Mouse (Mus musculus) hindbrain, embryonic 11.5 days (tissue): ENCODE results near the gene Olfr836. TPM values are rescaled to one million over a fixed set of nuclear protein-coding genes. Genes with fewer than 3 reads are reported as not detected.
"Not testable (repeated sequence)": the region's sequence is repeated elsewhere in the genome, so short reads cannot be mapped to it uniquely, and the experiment has no call there.

Experiments
- ATAC-seq: fragments of 200-750 bp; cut with Nextera tagmentation; 2 replicates; pipeline ENCODE4 v1.8.0; 2017; ENCODE audit warnings: mild to moderate bottlenecking, moderate TSS enrichment, moderate library complexity; ENCODE audit not compliant: low FRiP score
- DNase-seq: peaks from one replicate; pipeline ENCODE4 v3.0.0-alpha.2; 2015; ENCODE audit warnings: low spot score
- H3K27ac ChIP-seq: fragments of 300-500 bp; sonication (generic); 2 replicates; pipeline ENCODE4 v1.5.1; 2014; ENCODE audit warnings: mild to moderate bottlenecking, low read depth, low read length
- H3K27me3 ChIP-seq: fragments of 300-500 bp; sonication (generic); 2 replicates; pipeline ENCODE4 v1.6.1; 2014; ENCODE audit warnings: mild to moderate bottlenecking, low read length, moderate library complexity, mixed read lengths; ENCODE audit not compliant: control insufficient read depth, insufficient read depth
- H3K36me3 ChIP-seq: fragments of 300-500 bp; sonication (generic); 2 replicates; pipeline ENCODE4 v1.6.1; 2014; ENCODE audit warnings: mild to moderate bottlenecking, low read length, moderate library complexity, mixed read lengths; ENCODE audit not compliant: control insufficient read depth, insufficient read depth
- H3K4me1 ChIP-seq: fragments of 300-500 bp; sonication (generic); replicated peaks from 2 replicates; pipeline ENCODE4 v1.6.1; 2014; ENCODE audit warnings: low read length, mixed read lengths; ENCODE audit not compliant: control insufficient read depth, insufficient read depth
- H3K4me2 ChIP-seq: fragments of 300-500 bp; sonication (generic); replicated peaks from 2 replicates; pipeline ENCODE4 v1.6.1; 2014; ENCODE audit warnings: mild to moderate bottlenecking, low read depth, low read length
- H3K4me3 ChIP-seq: fragments of 300-500 bp; sonication (generic); 2 replicates; pipeline ENCODE4 v1.5.1; 2014; ENCODE audit warnings: low read depth, low read length
- H3K9ac ChIP-seq: fragments of 300-500 bp; sonication (generic); 2 replicates; pipeline ENCODE4 v1.6.1; 2014; ENCODE audit warnings: low read depth, low read length
- H3K9me3 ChIP-seq: fragments of 300-500 bp; sonication (generic); 2 replicates; pipeline ENCODE4 v1.6.1; 2016; ENCODE audit warnings: low read length; ENCODE audit not compliant: control insufficient read depth
- WGBS: fragments of 180-500 bp; shearing (Covaris S2); extraction: QIAGEN DNeasy Blood & Tissue Kit; methylation state at CpG from one replicate; pipeline ENCODE4 v1.1.7; 2014; 5-methylcytosine and 5-hydroxymethylcytosine counted together
- polyA plus RNA-seq: library from polyadenylated mRNA; unstranded; fragments of >200 nt; fragmentation: Nextera tagmentation; extraction: Ambion mirVana; gene quantifications from 2 replicates; pipeline ENCODE4 v1.2.1, GENCODE M21; 2014

Olfr836 gene
- polyA plus RNA-seq: not detected in 2 replicates

GRCm38 (mm10) chr9:19120082-19120481 is at the start of gene Olfr836:
Gene Olfr836, plus strand, starts transcription at chr9:19120382.
- no peak for ATAC-seq
- H3K9ac ChIP-seq: no peak within 1 kb of the TSS
- H3K27me3 ChIP-seq: no peaks in the 10 kb centered on the region
- H3K4me2 ChIP-seq: no peak within 1 kb of the TSS
- H3K9me3 ChIP-seq: no peaks in the 10 kb centered on the region
- no peaks in the 10 kb centered on the region for H3K4me1 ChIP-seq
- DNase-seq: no peak
- H3K27ac ChIP-seq: no peak within 1 kb of the TSS
- H3K4me3 ChIP-seq: no peak within 1 kb of the TSS
- no peaks in the 10 kb centered on the region for H3K36me3 ChIP-seq

- Histone ChIP-seq H3K9ac (no peak overlapping the region), H3K4me1 (no peaks in the 10 kb centered on the region), H3K9me3 (no peaks in the 10 kb centered on the region), H3K27me3 (no peaks in the 10 kb centered on the region), H3K4me2 (no peak overlapping the region), H3K27ac (no peak overlapping the region), H3K36me3 (no peaks in the 10 kb centered on the region), H3K4me3 (no peak overlapping the region)
- 36% methylated on average over 3 of the region's 3 CpGs for WGBS
- ATAC-seq (no peak), DNase-seq (no peak)
Measured at GRCm38 (mm10) chr9:19084986-19085385, 35.2 kb upstream of the Olfr836 start.

- not testable (repeated sequence) for H3K4me2 ChIP-seq, H3K9me3 ChIP-seq, DNase-seq, H3K27ac ChIP-seq, H3K4me3 ChIP-seq, H3K4me1 ChIP-seq, H3K36me3 ChIP-seq, ATAC-seq, H3K27me3 ChIP-seq, H3K9ac ChIP-seq
- 66% methylated on average over 6 of the region's 6 CpGs for WGBS
Measured at GRCm38 (mm10) chr9:19092889-19093753, 27.1 kb upstream of the Olfr836 start.

DNA sequence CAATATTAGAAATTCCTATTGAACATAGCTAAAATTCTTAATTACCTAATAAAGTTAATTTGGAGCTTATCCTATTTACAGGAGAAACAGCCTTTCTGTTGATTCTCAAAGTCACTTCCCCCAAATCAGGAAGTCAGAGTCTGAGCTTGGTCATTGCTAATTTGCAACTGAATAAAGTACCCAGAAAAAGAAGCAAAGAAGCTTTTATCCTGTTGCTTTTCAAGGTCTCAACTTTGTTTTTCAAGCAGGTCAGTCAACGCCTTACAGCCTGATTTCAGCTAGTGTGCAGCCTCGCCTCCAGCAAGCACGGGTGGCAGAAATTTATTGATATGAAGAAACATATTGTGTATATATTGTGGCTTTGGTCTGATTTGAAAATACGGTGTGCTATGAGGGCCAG is 22.9 kb upstream of the Olfr836 start:
- Histone ChIP-seq H3K4me1 (no peaks in the 10 kb centered on the region), H3K36me3 (no peaks in the 10 kb centered on the region), H3K9me3 (no peaks in the 10 kb centered on the region; the same call in 1 of the 2 replicates), H3K27me3 (no peaks in the 10 kb centered on the region), H3K4me3 (no peak overlapping the region), H3K27ac (no peak overlapping the region), H3K9ac (no peak overlapping the region), H3K4me2 (no peak overlapping the region)
- ATAC-seq (no peak), DNase-seq (no peak)
- 92% methylated on average over 4 of the region's 4 CpGs for WGBS

DNA sequence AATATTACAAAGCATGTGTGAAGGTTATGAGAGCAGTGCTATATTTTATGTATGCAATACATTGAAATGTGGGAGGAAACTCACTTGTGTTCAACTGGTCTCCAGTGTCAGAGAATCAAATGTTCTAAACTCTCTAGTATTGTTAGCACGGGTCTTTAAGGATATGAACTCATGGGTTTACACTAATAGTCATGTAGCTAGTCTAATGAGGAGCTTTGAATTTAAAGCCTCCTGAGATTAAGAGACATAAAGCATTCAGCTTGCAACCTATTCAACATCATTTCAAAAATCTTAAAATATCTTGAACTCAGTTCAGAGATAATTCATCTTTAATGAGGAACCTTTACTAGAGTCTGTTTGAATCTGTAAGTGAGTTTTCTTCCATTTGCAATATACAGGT is 15.8 kb downstream of the Olfr836 start, which contains the start of gene Olfr837:
Olfr837 (plus strand) TSS at position 301 of the 400 bp plus-strand sequence.
- Histone ChIP-seq H3K9ac (no peak within 1 kb of the TSS), H3K9me3 (no peaks in the 10 kb centered on the region), H3K27me3 (no peaks in the 10 kb centered on the region), H3K4me3 (no peak within 1 kb of the TSS), H3K27ac (no peak within 1 kb of the TSS), H3K4me1 (no peaks in the 10 kb centered on the region), H3K36me3 (no peaks in the 10 kb centered on the region), H3K4me2 (no peak within 1 kb of the TSS)
- ATAC-seq (no peak), DNase-seq (no peak)
- WGBS: 78% methylated on average over 1 of the region's 1 CpGs

Other genes with a start within 250 kb of the Olfr836 start
- not detected in 2 replicates for gene Olfr830, start 245.7 kb upstream of the Olfr836 start, polyA plus RNA-seq
- not detected in 2 replicates for gene Olfr832, start 183.3 kb upstream of the Olfr836 start, polyA plus RNA-seq
- gene Olfr834, start 132.4 kb upstream of the Olfr836 start, polyA plus RNA-seq: not detected in 2 replicates
- not detected in 2 replicates for gene Olfr835, start 87.6 kb upstream of the Olfr836 start, polyA plus RNA-seq
- not detected in 2 replicates for gene Olfr837, start 15.9 kb downstream of the Olfr836 start, polyA plus RNA-seq
- not detected in 2 replicates for gene Olfr839-ps1, start 56.9 kb downstream of the Olfr836 start, polyA plus RNA-seq
- gene Olfr843, start 131.6 kb downstream of the Olfr836 start, polyA plus RNA-seq: not detected in 2 replicates
- gene Olfr844, start 196.0 kb downstream of the Olfr836 start, polyA plus RNA-seq: not detected in 2 replicates
- not detected in 2 replicates for gene Olfr845, start 216.1 kb downstream of the Olfr836 start, polyA plus RNA-seq
- not detected in 2 replicates for gene Olfr846, start 243.6 kb downstream of the Olfr836 start, polyA plus RNA-seq